Mouse (Mus musculus): ENCODE measurements around the gene Gnb3. TPM values are rescaled to one million over a fixed set of nuclear protein-coding genes. Genes with fewer than 3 reads are reported as not detected.

Gene Gnb3
- polyA plus RNA-seq, 1 experiment = 4.0 TPM

DNA sequence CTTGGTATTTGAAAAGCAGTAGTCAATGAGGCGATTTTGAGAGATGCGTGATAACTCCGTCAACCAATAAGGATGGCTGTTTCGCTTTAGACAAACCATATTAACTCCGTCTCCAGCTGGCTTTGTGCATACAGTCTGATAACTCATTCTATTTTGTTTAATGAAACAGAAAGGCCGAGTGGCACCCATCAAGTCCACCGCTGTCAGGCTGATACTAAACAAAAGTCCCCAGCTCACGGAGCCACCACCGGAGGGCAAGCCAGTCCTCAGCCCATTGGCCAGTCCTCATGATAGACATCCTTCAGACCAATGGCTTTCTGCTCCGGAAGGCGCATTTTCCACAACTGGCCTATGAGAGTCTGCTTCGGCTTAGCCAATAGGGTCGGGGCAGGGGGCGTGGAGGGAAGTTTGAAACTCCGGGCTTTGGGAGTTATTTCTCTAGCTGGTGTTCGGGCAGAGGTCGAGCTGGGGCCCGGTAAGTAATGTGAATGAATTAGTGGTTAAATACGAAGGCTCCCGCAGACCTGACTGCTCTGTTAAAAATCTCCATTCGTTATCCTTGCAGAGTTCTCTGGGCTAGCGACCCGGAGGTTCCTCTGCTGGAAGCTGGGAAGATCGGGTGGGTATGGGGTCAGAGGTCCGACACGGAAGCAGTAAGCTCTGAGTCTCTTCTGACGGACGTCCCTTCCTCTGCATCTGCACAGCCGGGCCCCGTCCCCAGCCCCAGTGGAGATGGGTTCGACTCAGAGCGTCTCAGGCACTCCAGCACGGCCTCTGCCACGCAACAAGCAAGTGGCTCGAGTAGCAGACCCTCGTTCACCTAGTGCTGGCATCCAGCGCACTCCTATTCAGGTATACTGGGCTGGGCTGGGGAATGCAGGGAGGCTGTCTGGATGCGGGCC, 10.0 kb downstream of the Gnb3 start:
- peak; percentile 93 for DNase-seq
- Histone ChIP-seq H3K36me3 (ENCODE audit: control insufficient read depth, insufficient read depth, low read length) (peaks cover 7% of the 10 kb centered on the region; the same call in 1 of the 2 replicates), H3K27me3 (ENCODE audit: control insufficient read depth, insufficient read depth, low read length) (no peaks in the 10 kb centered on the region), H3K4me3 (ENCODE audit: control insufficient read depth, insufficient read depth, low read length) (peak overlapping the region; percentile 51), H3K27ac (ENCODE audit: control insufficient read depth, insufficient read depth, low read length) (peak overlapping the region; percentile 58), H3K4me1 (replicated peaks; ENCODE audit: control insufficient read depth, insufficient read depth, low read length) (peaks cover 14% of the 10 kb centered on the region)
- TF ChIP-seq CTCF (IDR thresholded peaks at IDR 0.05; ENCODE audit: borderline replicate concordance, control insufficient read depth, extremely low read depth, insufficient read depth, low read length, poor library complexity) = no peak
- TF ChIP-seq POLR2A (IDR thresholded peaks at IDR 0.05; ENCODE audit: control insufficient read depth, extremely low read depth, insufficient read depth, low read length, poor library complexity) = peak; percentile 49; the same call in 1 of the 2 replicates
- WGBS = 2% methylated on average over 38 of the region's 38 CpGs

DNA sequence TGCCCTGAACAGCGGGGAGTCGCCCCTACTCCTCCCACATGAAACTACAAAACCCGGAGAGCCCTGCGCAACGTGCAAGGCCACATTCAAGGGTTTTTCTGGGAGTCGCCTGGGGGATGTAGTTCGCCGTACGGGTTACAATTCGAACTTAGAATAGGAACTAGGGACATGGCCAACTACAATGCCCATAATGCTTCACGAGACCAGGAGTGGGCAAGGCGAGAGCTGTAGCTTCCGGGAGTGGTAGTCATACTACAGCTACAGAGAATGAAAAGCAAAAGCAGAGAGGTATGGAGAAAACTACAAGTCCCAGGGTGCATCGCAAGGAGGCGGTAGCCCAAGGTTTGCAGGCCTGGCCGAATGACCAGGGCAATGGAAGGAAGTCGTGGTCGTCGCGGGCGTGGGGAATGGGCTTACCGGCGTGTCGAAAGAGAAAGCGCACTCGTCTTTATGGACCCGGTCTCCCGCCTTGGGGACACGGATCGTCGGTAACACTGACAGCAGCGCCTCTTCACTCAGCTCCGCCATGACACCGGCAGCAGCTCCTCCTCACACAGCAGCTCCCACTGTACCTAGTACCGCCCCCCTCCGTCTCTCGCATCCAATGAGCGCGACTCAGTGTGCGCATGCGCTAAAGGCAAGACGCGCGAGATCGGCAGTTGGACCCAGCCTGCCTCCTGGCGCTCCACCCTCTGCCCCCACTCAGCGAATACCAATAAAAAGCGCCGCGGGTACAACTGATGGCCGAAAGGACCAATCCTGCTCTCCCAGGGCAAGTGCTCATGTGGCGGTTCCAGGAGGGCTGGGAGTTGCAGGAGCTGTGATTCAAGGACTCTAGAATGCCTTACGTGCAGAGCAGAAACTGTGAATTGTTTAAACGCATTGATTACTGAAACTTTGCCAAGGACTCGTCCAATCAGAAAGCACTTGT, 10.9 kb downstream of the Gnb3 start, which contains the start of the genes Usp5 and Cdca3:
Gene Usp5 (minus strand): TSS at position 617 of the 931 bp plus-strand sequence.
Gene Cdca3 (plus strand): TSS at position 680 of the 931 bp plus-strand sequence.
- H3K36me3 ChIP-seq (ENCODE audit: control insufficient read depth, insufficient read depth, low read length) = peaks cover 11% of the 10 kb centered on the region
- H3K27me3 ChIP-seq (ENCODE audit: control insufficient read depth, insufficient read depth, low read length) = no peaks in the 10 kb centered on the region
- under 1% methylated on average over 55 of the region's 55 CpGs for WGBS
- H3K4me1 ChIP-seq (replicated peaks; ENCODE audit: control insufficient read depth, insufficient read depth, low read length) = peaks cover 14% of the 10 kb centered on the region
- peak within 1 kb of the TSS; percentile 58 for H3K27ac ChIP-seq (ENCODE audit: control insufficient read depth, insufficient read depth, low read length)
- TF ChIP-seq POLR2A (IDR thresholded peaks at IDR 0.05; ENCODE audit: control insufficient read depth, extremely low read depth, insufficient read depth, low read length, poor library complexity) (peak; percentile 57; the same call in 1 of the 2 replicates), CTCF (IDR thresholded peaks at IDR 0.05; ENCODE audit: borderline replicate concordance, control insufficient read depth, extremely low read depth, insufficient read depth, low read length, poor library complexity) (0 out of 2 replicates have a peak, but pooled peaks have one; percentile 44)
- peak within 1 kb of the TSS; percentile 72 for H3K4me3 ChIP-seq (ENCODE audit: control insufficient read depth, insufficient read depth, low read length)
- peak; percentile 98 for DNase-seq

DNA sequence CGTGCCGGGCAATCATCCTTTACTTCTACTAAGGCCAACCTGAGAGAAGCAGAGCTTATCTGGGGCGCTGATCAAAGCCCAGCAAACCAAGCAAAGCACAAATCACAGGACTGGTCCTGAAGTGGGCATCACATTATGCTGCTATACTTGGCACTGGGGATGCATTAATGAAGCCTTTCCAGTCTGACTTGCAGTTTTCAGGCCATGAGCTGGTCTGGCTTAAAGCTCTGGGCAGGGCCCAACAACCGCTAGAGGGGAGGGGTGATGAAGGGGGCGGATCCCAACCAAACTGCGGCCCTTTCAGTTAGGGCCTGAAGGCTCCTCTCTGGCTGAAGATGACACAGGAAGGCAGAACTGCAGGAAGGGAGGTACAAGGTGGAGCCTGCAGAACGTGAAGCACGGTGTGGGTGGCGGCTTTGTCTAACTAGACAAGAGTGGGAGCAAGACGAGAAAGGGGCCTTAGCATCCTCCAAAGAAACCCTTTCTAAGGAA, 11.9 kb downstream of the Gnb3 start:
- Histone ChIP-seq H3K4me3 (ENCODE audit: control insufficient read depth, insufficient read depth, low read length) (peak overlapping the region; percentile 39), H3K27me3 (ENCODE audit: control insufficient read depth, insufficient read depth, low read length) (no peaks in the 10 kb centered on the region), H3K36me3 (ENCODE audit: control insufficient read depth, insufficient read depth, low read length) (peaks cover 20% of the 10 kb centered on the region), H3K4me1 (replicated peaks; ENCODE audit: control insufficient read depth, insufficient read depth, low read length) (peaks cover 14% of the 10 kb centered on the region), H3K27ac (ENCODE audit: control insufficient read depth, insufficient read depth, low read length) (no peak overlapping the region)
- TF ChIP-seq POLR2A (IDR thresholded peaks at IDR 0.05; ENCODE audit: control insufficient read depth, extremely low read depth, insufficient read depth, low read length, poor library complexity) (no peak), CTCF (IDR thresholded peaks at IDR 0.05; ENCODE audit: borderline replicate concordance, control insufficient read depth, extremely low read depth, insufficient read depth, low read length, poor library complexity) (no peak)
- 23% methylated on average over 10 of the region's 10 CpGs for WGBS
- peak; percentile 40 for DNase-seq

DNA sequence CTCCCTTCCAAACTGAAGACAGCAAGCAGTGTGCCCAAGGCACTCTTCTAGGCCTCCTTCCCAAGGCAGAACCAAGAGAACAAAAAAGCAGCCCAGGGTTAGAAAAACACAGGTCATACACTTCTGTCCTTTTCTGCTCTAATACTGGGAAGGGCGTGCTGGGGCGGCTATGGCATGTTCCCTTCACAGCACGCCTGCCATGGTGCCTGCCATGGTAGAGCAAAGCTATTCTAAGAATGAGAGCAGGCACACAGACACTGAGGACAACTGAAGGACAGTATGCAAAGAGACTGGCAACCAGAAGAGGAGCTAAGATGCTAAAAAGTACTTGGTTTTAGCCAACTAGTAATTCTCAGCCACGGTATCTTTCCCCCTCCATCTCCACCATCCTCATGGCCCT, 18.0 kb downstream of the Gnb3 start:
- Histone ChIP-seq H3K4me3 (ENCODE audit: control insufficient read depth, insufficient read depth, low read length) (no peak overlapping the region), H3K4me1 (replicated peaks; ENCODE audit: control insufficient read depth, insufficient read depth, low read length) (no peaks in the 10 kb centered on the region), H3K36me3 (ENCODE audit: control insufficient read depth, insufficient read depth, low read length) (peaks cover 62% of the 10 kb centered on the region), H3K27ac (ENCODE audit: control insufficient read depth, insufficient read depth, low read length) (no peak overlapping the region), H3K27me3 (ENCODE audit: control insufficient read depth, insufficient read depth, low read length) (no peaks in the 10 kb centered on the region)
- over 99% methylated on average over 4 of the region's 4 CpGs for WGBS
- DNase-seq = no peak
- TF ChIP-seq POLR2A (IDR thresholded peaks at IDR 0.05; ENCODE audit: control insufficient read depth, extremely low read depth, insufficient read depth, low read length, poor library complexity) (no peak), CTCF (IDR thresholded peaks at IDR 0.05; ENCODE audit: borderline replicate concordance, control insufficient read depth, extremely low read depth, insufficient read depth, low read length, poor library complexity) (no peak)

DNA sequence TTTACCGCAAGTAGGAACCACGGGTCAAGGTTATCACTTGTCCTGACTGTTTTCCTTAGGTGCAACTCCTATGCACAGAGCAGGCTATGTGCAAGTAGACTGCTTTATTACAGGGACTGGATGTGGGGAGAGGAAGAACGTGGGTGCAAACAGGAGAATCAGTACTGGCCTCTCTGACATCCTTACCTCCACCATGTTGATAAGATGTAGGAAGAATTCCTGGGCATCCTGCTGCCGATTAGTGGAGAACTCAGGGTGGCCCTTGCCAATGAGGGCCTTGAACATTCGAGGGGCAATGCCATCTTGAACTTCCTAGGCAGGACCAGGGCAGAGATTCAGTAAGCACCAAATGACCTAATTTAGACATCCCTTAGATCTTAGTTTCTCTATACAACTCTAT, 19.2 kb downstream of the Gnb3 start:
- DNase-seq = no peak
- Histone ChIP-seq H3K4me3 (ENCODE audit: control insufficient read depth, insufficient read depth, low read length) (no peak overlapping the region), H3K27me3 (ENCODE audit: control insufficient read depth, insufficient read depth, low read length) (no peaks in the 10 kb centered on the region), H3K36me3 (ENCODE audit: control insufficient read depth, insufficient read depth, low read length) (peaks cover 62% of the 10 kb centered on the region), H3K27ac (ENCODE audit: control insufficient read depth, insufficient read depth, low read length) (no peak overlapping the region), H3K4me1 (replicated peaks; ENCODE audit: control insufficient read depth, insufficient read depth, low read length) (no peaks in the 10 kb centered on the region)
- TF ChIP-seq CTCF (IDR thresholded peaks at IDR 0.05; ENCODE audit: borderline replicate concordance, control insufficient read depth, extremely low read depth, insufficient read depth, low read length, poor library complexity) (no peak), POLR2A (IDR thresholded peaks at IDR 0.05; ENCODE audit: control insufficient read depth, extremely low read depth, insufficient read depth, low read length, poor library complexity) (no peak)
- 97% methylated on average over 5 of the region's 5 CpGs for WGBS

DNA sequence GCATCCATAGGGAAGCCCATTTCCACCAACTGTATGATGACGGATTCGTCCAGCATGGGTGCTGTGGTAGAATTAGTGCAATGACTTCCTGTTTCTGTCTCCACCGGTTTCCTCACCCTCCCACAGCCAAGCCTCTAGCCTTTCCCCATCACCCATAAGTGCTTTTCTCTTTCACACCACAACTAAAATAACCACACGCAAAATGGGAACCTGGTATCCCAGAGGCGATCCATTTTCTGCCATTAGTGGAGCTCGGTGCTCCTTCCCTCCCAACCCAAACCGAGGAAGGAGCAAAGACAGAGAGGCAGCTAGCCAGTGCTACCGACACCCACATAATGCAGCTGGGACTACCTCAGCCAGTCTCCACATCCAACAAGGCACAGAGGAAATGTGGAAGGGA, 22.1 kb downstream of the Gnb3 start:
- peaks cover 9% of the 10 kb centered on the region for H3K4me1 ChIP-seq (replicated peaks; ENCODE audit: control insufficient read depth, insufficient read depth, low read length)
- TF ChIP-seq POLR2A (IDR thresholded peaks at IDR 0.05; ENCODE audit: control insufficient read depth, extremely low read depth, insufficient read depth, low read length, poor library complexity) = no peak
- TF ChIP-seq CTCF (IDR thresholded peaks at IDR 0.05; ENCODE audit: borderline replicate concordance, control insufficient read depth, extremely low read depth, insufficient read depth, low read length, poor library complexity) = no peak
- WGBS = 60% methylated on average over 8 of the region's 8 CpGs
- no peak for DNase-seq
- no peak overlapping the region for H3K4me3 ChIP-seq (ENCODE audit: control insufficient read depth, insufficient read depth, low read length)
- no peak overlapping the region for H3K27ac ChIP-seq (ENCODE audit: control insufficient read depth, insufficient read depth, low read length)
- peaks cover 44% of the 10 kb centered on the region for H3K36me3 ChIP-seq (ENCODE audit: control insufficient read depth, insufficient read depth, low read length)
- H3K27me3 ChIP-seq (ENCODE audit: control insufficient read depth, insufficient read depth, low read length) = no peaks in the 10 kb centered on the region
